Mouse (Mus musculus): ENCODE measurements around the gene Ppp6r1. TPM values are rescaled to one million over a fixed set of nuclear protein-coding genes. Genes with fewer than 3 reads are reported as not detected.

The Ppp6r1 gene
- polyA plus RNA-seq, 1 experiment from 2014 or later = 7.8 TPM

- no peaks in the 10 kb centered on the region for H3K9me3 ChIP-seq (ENCODE audit: low read depth, low read length)
- DNase-seq = no peak
- no peak overlapping the region for H3K27ac ChIP-seq (ENCODE audit: low read depth)
- H3K9ac ChIP-seq = no peak overlapping the region
- H3K4me2 ChIP-seq = no peak overlapping the region
- H3K36me3 ChIP-seq (ENCODE audit: insufficient read depth) = peaks cover 15% of the 10 kb centered on the region; the same call in 1 of the 2 replicates
- ATAC-seq (ENCODE audit: insufficient read depth) = no peak
- H3K4me1 ChIP-seq (ENCODE audit: insufficient read depth) = 0 out of 2 replicates have a peak, but pooled peaks cover 6% of the 10 kb centered on the region
- 79% methylated on average over 5 of the region's 5 CpGs for WGBS
- H3K4me3 ChIP-seq (ENCODE audit: low read depth, low read length) = no peak overlapping the region
- no peaks in the 10 kb centered on the region for H3K27me3 ChIP-seq (ENCODE audit: insufficient read depth, low read length)
- TF ChIP-seq CTCF (IDR thresholded peaks at IDR 0.05; ENCODE audit: low read depth) = no peak
Observed at GRCm38 (mm10) chr7:4653351-4653750, 5.5 kb downstream of the Ppp6r1 start.

GRCm38 (mm10) chr7:4652726-4653125, 6.1 kb downstream of the Ppp6r1 start:
- H3K27me3 ChIP-seq (ENCODE audit: insufficient read depth, low read length) = no peaks in the 10 kb centered on the region
- no peak for TF ChIP-seq CTCF (IDR thresholded peaks at IDR 0.05; ENCODE audit: low read depth)
- H3K9ac ChIP-seq = no peak overlapping the region
- no peak overlapping the region for H3K4me2 ChIP-seq
- WGBS = 83% methylated on average over 5 of the region's 5 CpGs
- 0 out of 2 replicates have a peak, but pooled peaks cover 4% of the 10 kb centered on the region for H3K4me1 ChIP-seq (ENCODE audit: insufficient read depth)
- H3K27ac ChIP-seq (ENCODE audit: low read depth) = no peak overlapping the region
- no peak for DNase-seq
- no peaks in the 10 kb centered on the region for H3K9me3 ChIP-seq (ENCODE audit: low read depth, low read length)
- ATAC-seq (ENCODE audit: insufficient read depth) = no peak
- H3K36me3 ChIP-seq (ENCODE audit: insufficient read depth) = peaks cover 15% of the 10 kb centered on the region; the same call in 1 of the 2 replicates
- H3K4me3 ChIP-seq (ENCODE audit: low read depth, low read length) = no peak overlapping the region

GRCm38 (mm10) chr7:4651581-4651980, 7.2 kb downstream of the Ppp6r1 start:
- Histone ChIP-seq H3K4me3 (ENCODE audit: low read depth, low read length) (no peak overlapping the region), H3K9me3 (ENCODE audit: low read depth, low read length) (no peaks in the 10 kb centered on the region), H3K9ac (no peak overlapping the region), H3K36me3 (ENCODE audit: insufficient read depth) (peaks cover 20% of the 10 kb centered on the region; the same call in 1 of the 2 replicates), H3K4me1 (ENCODE audit: insufficient read depth) (no peaks in the 10 kb centered on the region), H3K4me2 (no peak overlapping the region), H3K27me3 (ENCODE audit: insufficient read depth, low read length) (no peaks in the 10 kb centered on the region), H3K27ac (ENCODE audit: low read depth) (no peak overlapping the region)
- ATAC-seq (ENCODE audit: insufficient read depth) (no peak), DNase-seq (no peak)
- no peak for TF ChIP-seq CTCF (IDR thresholded peaks at IDR 0.05; ENCODE audit: low read depth)
- WGBS = 68% methylated on average over 8 of the region's 8 CpGs

- no peak for DNase-seq
- Histone ChIP-seq H3K27me3 (ENCODE audit: insufficient read depth, low read length) (no peaks in the 10 kb centered on the region), H3K9ac (no peak overlapping the region), H3K4me1 (ENCODE audit: insufficient read depth) (no peaks in the 10 kb centered on the region), H3K9me3 (ENCODE audit: low read depth, low read length) (no peaks in the 10 kb centered on the region), H3K4me3 (ENCODE audit: low read depth, low read length) (no peak overlapping the region), H3K27ac (ENCODE audit: low read depth) (no peak overlapping the region), H3K4me2 (no peak overlapping the region), H3K36me3 (ENCODE audit: insufficient read depth) (peaks cover 45% of the 10 kb centered on the region)
- ATAC-seq (ENCODE audit: insufficient read depth) = no peak
- no peak for TF ChIP-seq CTCF (IDR thresholded peaks at IDR 0.05; ENCODE audit: low read depth)
- WGBS = 85% methylated on average over 2 of the region's 2 CpGs
Observed at GRCm38 (mm10) chr7:4647992-4648391, 10.8 kb downstream of the Ppp6r1 start.

GRCm38 (mm10) chr7:4647291-4647690, 11.5 kb downstream of the Ppp6r1 start:
- no peak overlapping the region for H3K4me3 ChIP-seq (ENCODE audit: low read depth, low read length)
- TF ChIP-seq CTCF (IDR thresholded peaks at IDR 0.05; ENCODE audit: low read depth) = no peak
- H3K27ac ChIP-seq (ENCODE audit: low read depth) = no peak overlapping the region
- no peak overlapping the region; the same call in 1 of the 2 replicates for H3K9ac ChIP-seq
- no peaks in the 10 kb centered on the region for H3K4me1 ChIP-seq (ENCODE audit: insufficient read depth)
- no peak overlapping the region for H3K4me2 ChIP-seq
- ATAC-seq (ENCODE audit: insufficient read depth) (0 out of 2 replicates have a peak, but pooled peaks have one; percentile 17), DNase-seq (no peak)
- WGBS = 44% methylated on average over 6 of the region's 6 CpGs
- no peaks in the 10 kb centered on the region for H3K27me3 ChIP-seq (ENCODE audit: insufficient read depth, low read length)
- H3K36me3 ChIP-seq (ENCODE audit: insufficient read depth) = peaks cover 49% of the 10 kb centered on the region
- H3K9me3 ChIP-seq (ENCODE audit: low read depth, low read length) = no peaks in the 10 kb centered on the region

- H3K36me3 ChIP-seq (ENCODE audit: insufficient read depth) = peaks cover 53% of the 10 kb centered on the region
- ATAC-seq (ENCODE audit: insufficient read depth) = no peak
- no peak overlapping the region for H3K4me3 ChIP-seq (ENCODE audit: low read depth, low read length)
- H3K9ac ChIP-seq = no peak overlapping the region; the same call in 1 of the 2 replicates
- DNase-seq = no peak
- TF ChIP-seq CTCF (IDR thresholded peaks at IDR 0.05; ENCODE audit: low read depth) = no peak
- H3K27ac ChIP-seq (ENCODE audit: low read depth) = no peak overlapping the region
- H3K4me1 ChIP-seq (ENCODE audit: insufficient read depth) = no peaks in the 10 kb centered on the region
- no peaks in the 10 kb centered on the region for H3K27me3 ChIP-seq (ENCODE audit: insufficient read depth, low read length)
- H3K9me3 ChIP-seq (ENCODE audit: low read depth, low read length) = no peaks in the 10 kb centered on the region
- WGBS = 83% methylated on average over 3 of the region's 3 CpGs
- H3K4me2 ChIP-seq = no peak overlapping the region
Observed at GRCm38 (mm10) chr7:4646806-4647205, 12.0 kb downstream of the Ppp6r1 start.

- H3K4me2 ChIP-seq = no peak overlapping the region
- WGBS = 88% methylated on average over 6 of the region's 6 CpGs
- ATAC-seq (ENCODE audit: insufficient read depth) = no peak
- no peaks in the 10 kb centered on the region for H3K27me3 ChIP-seq (ENCODE audit: insufficient read depth, low read length)
- no peak overlapping the region for H3K4me3 ChIP-seq (ENCODE audit: low read depth, low read length)
- H3K9ac ChIP-seq = no peak overlapping the region
- no peaks in the 10 kb centered on the region for H3K4me1 ChIP-seq (ENCODE audit: insufficient read depth)
- H3K36me3 ChIP-seq (ENCODE audit: insufficient read depth) = peaks cover 77% of the 10 kb centered on the region
- TF ChIP-seq CTCF (IDR thresholded peaks at IDR 0.05; ENCODE audit: low read depth) = no peak
- DNase-seq = no peak
- H3K9me3 ChIP-seq (ENCODE audit: low read depth, low read length) = no peaks in the 10 kb centered on the region
- no peak overlapping the region for H3K27ac ChIP-seq (ENCODE audit: low read depth)
Observed at GRCm38 (mm10) chr7:4643225-4643624, 15.6 kb downstream of the Ppp6r1 start.

- no peak for ATAC-seq (ENCODE audit: insufficient read depth)
- no peak overlapping the region for H3K9ac ChIP-seq
- no peaks in the 10 kb centered on the region for H3K9me3 ChIP-seq (ENCODE audit: low read depth, low read length)
- DNase-seq = no peak
- H3K4me1 ChIP-seq (ENCODE audit: insufficient read depth) = no peaks in the 10 kb centered on the region
- H3K36me3 ChIP-seq (ENCODE audit: insufficient read depth) = peaks cover 79% of the 10 kb centered on the region
- no peak overlapping the region for H3K4me2 ChIP-seq
- no peak overlapping the region for H3K27ac ChIP-seq (ENCODE audit: low read depth)
- no peak for TF ChIP-seq CTCF (IDR thresholded peaks at IDR 0.05; ENCODE audit: low read depth)
- WGBS = 84% methylated on average over 7 of the region's 7 CpGs
- H3K27me3 ChIP-seq (ENCODE audit: insufficient read depth, low read length) = no peaks in the 10 kb centered on the region
- H3K4me3 ChIP-seq (ENCODE audit: low read depth, low read length) = no peak overlapping the region
Observed at GRCm38 (mm10) chr7:4641956-4642355, 16.9 kb downstream of the Ppp6r1 start.
